Mouse (Mus musculus) heart, embryonic 14.5 days (tissue): ENCODE measurements around the gene 4933402E13Rik. TPM values are rescaled to one million over a fixed set of nuclear protein-coding genes. Genes with fewer than 3 reads are reported as not detected.

Source experiments
- ATAC-seq: fragments of 200-750 bp; cut with Nextera tagmentation; 2 replicates; pipeline ENCODE4 v1.8.0; 2017; ENCODE audit warnings: low read depth, moderate TSS enrichment; ENCODE audit not compliant: insufficient number of reproducible peaks, insufficient read depth, low FRiP score
- H3K27ac ChIP-seq, 2 experiments: fragments of 200-500 bp in 1 of 2; fragments of 300-500 bp in 1 of 2; sonication (generic) in 1 of 2; replicated peaks in 1 of 2; 2 replicates each; pipeline ENCODE4 v1.5.1; 2012 to 2014; ENCODE audit warnings: low read depth in 2 of 2, low read length in 2 of 2, control low read depth in 1 of 2, mild to moderate bottlenecking in 1 of 2, mixed read lengths in 1 of 2; ENCODE audit not compliant: control insufficient read depth in 1 of 2, insufficient read depth in 1 of 2
- H3K27me3 ChIP-seq: fragments of 300-500 bp; sonication (generic); 2 replicates; pipeline ENCODE4 v1.6.1; 2014; ENCODE audit warnings: mild to moderate bottlenecking, low read length, control low read depth; ENCODE audit not compliant: control insufficient read depth, insufficient read depth
- H3K36me3 ChIP-seq: fragments of 300-500 bp; sonication (generic); 2 replicates; pipeline ENCODE4 v1.6.1; 2014; ENCODE audit warnings: mild to moderate bottlenecking, control low read depth, low read length, mixed read lengths; ENCODE audit not compliant: control insufficient read depth, insufficient read depth
- H3K4me1 ChIP-seq, 2 experiments: fragments of 200-500 bp in 1 of 2; fragments of 300-500 bp in 1 of 2; sonication (generic) in 1 of 2; 2 replicates each; pipeline ENCODE4 v1.6.1; 2012 to 2014; ENCODE audit warnings: low read length in 2 of 2, control low read depth in 1 of 2, mixed read lengths in 1 of 2; ENCODE audit not compliant: control insufficient read depth in 2 of 2, insufficient read depth in 2 of 2
- H3K4me2 ChIP-seq: fragments of 300-500 bp; sonication (generic); 2 replicates; pipeline ENCODE4 v1.6.1; 2014; ENCODE audit warnings: mild to moderate bottlenecking, low read length
- H3K4me3 ChIP-seq, 2 experiments: fragments of 200-500 bp in 1 of 2; fragments of 300-500 bp in 1 of 2; sonication (generic) in 1 of 2; 2 replicates each; pipeline ENCODE4 v1.5.1; 2012 to 2014; ENCODE audit warnings: low read length in 2 of 2, mild to moderate bottlenecking in 2 of 2, control low read depth in 1 of 2, low read depth in 1 of 2, moderate library complexity in 1 of 2; ENCODE audit not compliant: control insufficient read depth in 1 of 2, insufficient read depth in 1 of 2
- H3K9ac ChIP-seq: fragments of 300-500 bp; sonication (generic); 2 replicates; pipeline ENCODE4 v1.6.1; 2014; ENCODE audit warnings: mild to moderate bottlenecking, low read length
- H3K9me3 ChIP-seq: fragments of 300-500 bp; sonication (generic); 2 replicates; pipeline ENCODE4 v1.6.1; 2016; ENCODE audit warnings: low read length, control low read depth; ENCODE audit not compliant: control insufficient read depth
- WGBS: fragments of 180-500 bp; shearing (Covaris S2); extraction: QIAGEN DNeasy Blood & Tissue Kit; methylation state at CpG from one replicate; pipeline ENCODE4 v1.1.7; 2014; 5-methylcytosine and 5-hydroxymethylcytosine counted together
- polyA plus RNA-seq: library from polyadenylated mRNA; unstranded; fragments of >200 nt; fragmentation: Nextera tagmentation; extraction: Ambion mirVana; gene quantifications from 2 replicates; pipeline ENCODE4 v1.2.1, GENCODE M21; 2014

Gene 4933402E13Rik
- not detected in 2 replicates for polyA plus RNA-seq

- H3K4me3 ChIP-seq, result no peak within 1 kb of the TSS
- H3K4me2 ChIP-seq, result no peak within 1 kb of the TSS
- ATAC-seq, result no peak
- no peaks in the 10 kb centered on the region for H3K9me3 ChIP-seq
- H3K4me1 ChIP-seq, result no peaks in the 10 kb centered on the region
- H3K27ac ChIP-seq, result no peak within 1 kb of the TSS
- H3K36me3 ChIP-seq, result no peaks in the 10 kb centered on the region
- H3K9ac ChIP-seq, result no peak within 1 kb of the TSS
- H3K27me3 ChIP-seq, result no peaks in the 10 kb centered on the region
- 77% methylated on average over 8 of the region's 8 CpGs for WGBS
Observed at GRCm38 (mm10) chrX:62283199-62283598, at the start of gene 4933402E13Rik. TSS of gene 4933402E13Rik (plus strand) at chrX:62283499.

Other genes starting within 250 kb of the 4933402E13Rik start
- not detected in 2 replicates for gene 4931400O07Rik, start 184.5 kb downstream of the 4933402E13Rik start, polyA plus RNA-seq